Mouse (Mus musculus) heart, embryonic 14.5 days (tissue): ENCODE measurements at regions not wholly inside any gene's neighbourhood (a gene's known extent, or its start where the extent isn't known, plus 50 kb on each side); places are given as distances from the start of the nearest gene placed in this dataset.

Experiments used
- ATAC-seq: fragments of 200-750 bp; cut with Nextera tagmentation; 2 replicates; pipeline ENCODE4 v1.8.0; 2017; ENCODE audit warnings: low read depth, moderate TSS enrichment; ENCODE audit not compliant: insufficient number of reproducible peaks, insufficient read depth, low FRiP score
- H3K27ac ChIP-seq, 2 experiments: fragments of 200-500 bp in 1 of 2; fragments of 300-500 bp in 1 of 2; sonication (generic) in 1 of 2; replicated peaks in 1 of 2; 2 replicates each; pipeline ENCODE4 v1.5.1; 2012 to 2014; ENCODE audit warnings: low read depth in 2 of 2, low read length in 2 of 2, control low read depth in 1 of 2, mild to moderate bottlenecking in 1 of 2, mixed read lengths in 1 of 2; ENCODE audit not compliant: control insufficient read depth in 1 of 2, insufficient read depth in 1 of 2
- H3K27me3 ChIP-seq: fragments of 300-500 bp; sonication (generic); 2 replicates; pipeline ENCODE4 v1.6.1; 2014; ENCODE audit warnings: mild to moderate bottlenecking, low read length, control low read depth; ENCODE audit not compliant: control insufficient read depth, insufficient read depth
- H3K36me3 ChIP-seq: fragments of 300-500 bp; sonication (generic); 2 replicates; pipeline ENCODE4 v1.6.1; 2014; ENCODE audit warnings: mild to moderate bottlenecking, control low read depth, low read length, mixed read lengths; ENCODE audit not compliant: control insufficient read depth, insufficient read depth
- H3K4me1 ChIP-seq, 2 experiments: fragments of 200-500 bp in 1 of 2; fragments of 300-500 bp in 1 of 2; sonication (generic) in 1 of 2; 2 replicates each; pipeline ENCODE4 v1.6.1; 2012 to 2014; ENCODE audit warnings: low read length in 2 of 2, control low read depth in 1 of 2, mixed read lengths in 1 of 2; ENCODE audit not compliant: control insufficient read depth in 2 of 2, insufficient read depth in 2 of 2
- H3K4me2 ChIP-seq: fragments of 300-500 bp; sonication (generic); 2 replicates; pipeline ENCODE4 v1.6.1; 2014; ENCODE audit warnings: mild to moderate bottlenecking, low read length
- H3K4me3 ChIP-seq, 2 experiments: fragments of 200-500 bp in 1 of 2; fragments of 300-500 bp in 1 of 2; sonication (generic) in 1 of 2; 2 replicates each; pipeline ENCODE4 v1.5.1; 2012 to 2014; ENCODE audit warnings: low read length in 2 of 2, mild to moderate bottlenecking in 2 of 2, control low read depth in 1 of 2, low read depth in 1 of 2, moderate library complexity in 1 of 2; ENCODE audit not compliant: control insufficient read depth in 1 of 2, insufficient read depth in 1 of 2
- H3K9ac ChIP-seq: fragments of 300-500 bp; sonication (generic); 2 replicates; pipeline ENCODE4 v1.6.1; 2014; ENCODE audit warnings: mild to moderate bottlenecking, low read length
- H3K9me3 ChIP-seq: fragments of 300-500 bp; sonication (generic); 2 replicates; pipeline ENCODE4 v1.6.1; 2016; ENCODE audit warnings: low read length, control low read depth; ENCODE audit not compliant: control insufficient read depth
- WGBS: fragments of 180-500 bp; shearing (Covaris S2); extraction: QIAGEN DNeasy Blood & Tissue Kit; methylation state at CpG from one replicate; pipeline ENCODE4 v1.1.7; 2014; 5-methylcytosine and 5-hydroxymethylcytosine counted together

DNA sequence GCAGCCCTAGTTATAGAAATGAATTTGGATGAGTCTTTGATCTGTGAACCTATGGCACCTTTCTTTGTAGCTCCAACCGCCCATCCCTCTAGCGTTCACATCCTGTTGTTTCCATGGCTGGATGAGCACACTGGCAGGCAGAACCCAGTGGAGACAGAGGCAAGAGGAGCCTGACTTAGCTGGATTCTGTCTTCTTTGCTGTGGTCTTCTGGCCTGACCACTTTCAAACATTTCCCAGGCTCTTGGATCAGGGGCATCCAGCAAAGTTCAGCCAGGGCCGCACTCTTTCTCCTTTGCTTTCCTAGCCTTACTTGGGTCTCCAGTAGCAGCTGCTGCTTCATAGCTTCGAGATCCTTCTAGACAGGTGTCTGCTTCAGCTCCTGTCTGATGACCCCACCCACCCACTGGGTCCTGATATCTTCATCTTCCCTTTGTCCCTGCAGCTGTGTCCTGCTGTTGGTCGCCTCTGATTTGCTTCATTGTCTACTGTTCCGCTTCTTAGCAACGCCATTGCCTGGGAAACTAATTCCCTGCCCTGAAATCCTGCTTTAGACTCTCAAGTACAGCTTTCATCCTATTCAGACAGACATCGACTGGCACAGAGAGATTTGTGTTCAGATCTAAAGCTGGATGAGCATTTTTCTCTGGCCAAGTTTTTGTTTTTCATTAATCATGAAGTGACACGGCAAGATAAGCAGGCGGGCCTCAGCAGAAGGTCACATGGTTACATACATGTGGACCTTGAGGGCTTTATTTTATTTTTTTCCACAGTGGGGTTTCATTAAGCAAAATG is 153.6 kb upstream of the Tnp1 start:
- H3K27ac ChIP-seq, result no peak overlapping the region
- 70% methylated on average over 10 of the region's 10 CpGs for WGBS
- no peak overlapping the region for H3K9ac ChIP-seq
- H3K9me3 ChIP-seq, result peaks cover 6% of the 10 kb centered on the region
- H3K4me2 ChIP-seq, result no peak overlapping the region
- H3K27me3 ChIP-seq, result no peaks in the 10 kb centered on the region
- no peaks in the 10 kb centered on the region for H3K36me3 ChIP-seq
- H3K4me1 ChIP-seq, result peaks cover 0 to 4% of the 10 kb centered on the region in 2 experiments; a peak in 2 of 4 replicates
- ATAC-seq, result no peak
- no peak overlapping the region for H3K4me3 ChIP-seq

DNA sequence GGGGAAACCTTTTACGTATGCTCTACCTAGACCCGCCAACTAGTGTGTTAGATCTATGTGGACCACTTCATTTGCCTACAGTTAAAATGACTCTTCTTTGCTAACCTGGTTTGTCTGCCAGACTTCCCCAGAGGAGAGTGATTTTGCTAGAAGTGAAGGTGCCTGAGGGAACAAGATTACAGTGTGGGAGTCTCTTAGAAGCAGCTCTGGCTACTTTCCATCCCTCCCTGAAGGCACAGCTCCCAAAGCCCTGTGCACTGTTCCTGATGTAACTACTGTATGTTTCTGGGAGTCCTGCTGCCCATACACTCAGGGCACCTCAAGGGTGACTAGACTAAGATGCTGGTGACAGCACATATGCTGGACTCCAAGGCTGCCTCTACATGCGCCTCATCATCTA is 144.5 kb upstream of the Tnp1 start:
- Histone ChIP-seq H3K27ac (no peak overlapping the region), H3K4me3 (no peak overlapping the region), H3K9ac (no peak overlapping the region), H3K4me1 (no peaks in the 10 kb centered on the region), H3K9me3 (no peaks in the 10 kb centered on the region), H3K36me3 (no peaks in the 10 kb centered on the region), H3K4me2 (no peak overlapping the region), H3K27me3 (no peaks in the 10 kb centered on the region)
- no peak for ATAC-seq
- 91% methylated on average over 3 of the region's 3 CpGs for WGBS

DNA sequence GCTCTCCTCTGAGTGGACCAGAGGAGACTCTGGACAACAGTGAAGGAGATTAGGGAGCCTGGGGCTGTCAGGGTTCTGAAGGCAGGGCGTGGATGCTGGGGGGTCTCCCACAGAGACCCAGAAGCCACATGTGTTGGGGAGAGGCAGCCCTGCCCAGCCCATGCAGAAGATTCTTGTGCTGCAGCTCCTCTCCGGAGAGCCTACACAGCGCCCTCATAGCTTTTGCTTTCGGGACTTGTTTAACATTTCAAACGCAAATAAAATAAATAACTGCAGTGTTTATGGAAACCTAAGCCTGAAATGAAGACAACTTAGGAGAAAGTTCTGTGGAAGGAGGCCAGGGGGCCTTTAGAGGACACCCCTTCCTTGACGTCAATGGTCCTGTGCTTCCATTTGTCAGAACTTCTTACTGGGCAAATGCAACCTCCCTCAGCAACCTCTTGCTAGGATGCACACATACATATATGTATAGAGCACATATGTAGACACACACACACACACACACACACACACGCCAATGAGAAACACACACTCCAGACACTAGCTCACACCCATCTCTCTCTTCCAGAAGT is 143.8 kb upstream of the Tnp1 start:
- no peak for ATAC-seq
- Histone ChIP-seq H3K4me1 (no peaks in the 10 kb centered on the region), H3K27ac (no peak overlapping the region), H3K9me3 (no peaks in the 10 kb centered on the region), H3K36me3 (no peaks in the 10 kb centered on the region), H3K27me3 (no peaks in the 10 kb centered on the region), H3K9ac (no peak overlapping the region), H3K4me2 (no peak overlapping the region), H3K4me3 (no peak overlapping the region)
- 82% methylated on average over 7 of the region's 7 CpGs for WGBS

DNA sequence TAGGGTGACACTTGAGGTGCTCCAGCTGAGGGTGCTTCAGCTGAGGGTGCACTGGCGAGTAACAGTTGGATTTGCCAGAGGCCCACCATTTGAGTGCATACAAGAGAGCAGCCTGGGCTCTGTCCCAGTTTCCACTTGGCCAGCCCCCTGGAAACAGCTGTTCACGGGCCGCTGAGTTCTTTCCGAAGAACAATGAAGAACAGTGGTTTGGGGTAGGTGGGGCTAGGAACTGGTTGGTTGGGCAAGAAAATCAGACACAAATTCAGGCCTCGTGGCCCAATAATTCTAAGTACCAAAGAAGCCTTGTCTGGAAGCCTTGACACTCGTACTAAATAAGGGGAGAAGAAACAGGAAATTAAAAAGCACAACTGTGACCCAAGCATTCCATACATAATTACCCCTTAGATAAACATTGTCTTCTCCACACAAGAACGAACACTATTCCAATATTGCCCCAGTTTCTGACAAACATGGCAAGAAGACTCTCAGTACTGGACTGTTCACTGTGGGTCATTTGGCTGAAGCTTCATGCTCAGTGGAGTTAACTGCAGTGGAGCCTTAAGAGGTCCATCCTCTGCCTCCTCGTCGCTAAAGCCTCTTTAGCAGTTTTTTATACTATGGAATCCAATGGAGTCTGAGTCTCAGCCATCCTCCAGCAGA is 137.9 kb upstream of the Tnp1 start:
- H3K9ac ChIP-seq, result no peak overlapping the region
- no peaks in the 10 kb centered on the region for H3K9me3 ChIP-seq
- WGBS, result 68% methylated on average over 9 of the region's 9 CpGs
- H3K4me3 ChIP-seq, result no peak overlapping the region
- H3K4me1 ChIP-seq, result no peaks in the 10 kb centered on the region; a peak in 1 of 4 replicates
- no peaks in the 10 kb centered on the region for H3K36me3 ChIP-seq
- no peak overlapping the region for H3K4me2 ChIP-seq
- no peak overlapping the region for H3K27ac ChIP-seq
- ATAC-seq, result no peak
- H3K27me3 ChIP-seq, result no peaks in the 10 kb centered on the region

DNA sequence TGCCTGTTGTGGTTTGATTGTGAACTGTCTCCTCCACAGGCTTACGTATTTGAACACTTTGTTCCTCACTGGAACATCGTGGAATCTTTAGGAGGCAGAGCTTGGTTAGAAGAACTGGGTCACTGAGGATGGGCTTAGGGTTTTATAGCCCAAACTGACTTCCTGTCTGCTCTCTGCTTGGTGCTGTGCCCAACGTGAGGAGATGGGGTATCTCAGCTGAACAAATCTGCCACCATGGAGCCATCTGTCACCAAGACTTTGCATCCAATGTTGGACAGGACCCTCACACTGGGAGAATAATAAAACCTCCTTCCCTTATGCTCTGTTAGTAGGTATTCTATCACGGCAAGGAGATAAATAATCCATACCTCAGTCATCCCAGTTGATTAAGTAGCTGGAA is 134.2 kb upstream of the Tnp1 start:
- no peak overlapping the region for H3K27ac ChIP-seq
- H3K9me3 ChIP-seq, result 0 out of 2 replicates have a peak, but pooled peaks cover 4% of the 10 kb centered on the region
- no peaks in the 10 kb centered on the region for H3K36me3 ChIP-seq
- 88% methylated on average over 4 of the region's 4 CpGs for WGBS
- no peak overlapping the region for H3K4me2 ChIP-seq
- H3K4me1 ChIP-seq, result no peaks in the 10 kb centered on the region; a peak in 1 of 4 replicates
- no peaks in the 10 kb centered on the region for H3K27me3 ChIP-seq
- no peak overlapping the region for H3K9ac ChIP-seq
- no peak for ATAC-seq
- no peak overlapping the region for H3K4me3 ChIP-seq

DNA sequence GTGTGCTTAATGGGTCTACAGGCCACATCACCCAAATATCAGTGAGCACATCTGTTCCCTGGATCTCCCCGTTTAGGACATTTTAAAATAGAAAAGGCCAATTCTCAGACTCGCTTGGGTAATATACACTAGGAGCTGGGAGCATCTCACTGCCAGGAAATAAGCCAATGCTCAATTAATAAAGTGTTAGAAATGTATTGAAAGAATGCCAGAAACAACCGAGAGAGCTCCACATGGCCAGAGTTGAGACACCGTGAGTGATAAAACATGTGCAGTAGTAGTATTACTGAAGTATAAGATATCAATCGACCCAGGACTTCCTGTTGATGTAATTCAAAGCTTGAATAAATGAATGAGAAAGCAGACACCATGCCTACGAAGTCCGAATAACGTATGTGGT is 127.1 kb upstream of the Tnp1 start:
- Histone ChIP-seq H3K9ac (no peak overlapping the region), H3K9me3 (0 out of 2 replicates have a peak, but pooled peaks cover 5% of the 10 kb centered on the region), H3K36me3 (no peaks in the 10 kb centered on the region), H3K27ac (no peak overlapping the region), H3K4me2 (no peak overlapping the region), H3K27me3 (no peaks in the 10 kb centered on the region), H3K4me1 (no peaks in the 10 kb centered on the region; a peak in 1 of 4 replicates), H3K4me3 (no peak overlapping the region)
- ATAC-seq, result no peak
- 74% methylated on average over 8 of the region's 8 CpGs for WGBS

DNA sequence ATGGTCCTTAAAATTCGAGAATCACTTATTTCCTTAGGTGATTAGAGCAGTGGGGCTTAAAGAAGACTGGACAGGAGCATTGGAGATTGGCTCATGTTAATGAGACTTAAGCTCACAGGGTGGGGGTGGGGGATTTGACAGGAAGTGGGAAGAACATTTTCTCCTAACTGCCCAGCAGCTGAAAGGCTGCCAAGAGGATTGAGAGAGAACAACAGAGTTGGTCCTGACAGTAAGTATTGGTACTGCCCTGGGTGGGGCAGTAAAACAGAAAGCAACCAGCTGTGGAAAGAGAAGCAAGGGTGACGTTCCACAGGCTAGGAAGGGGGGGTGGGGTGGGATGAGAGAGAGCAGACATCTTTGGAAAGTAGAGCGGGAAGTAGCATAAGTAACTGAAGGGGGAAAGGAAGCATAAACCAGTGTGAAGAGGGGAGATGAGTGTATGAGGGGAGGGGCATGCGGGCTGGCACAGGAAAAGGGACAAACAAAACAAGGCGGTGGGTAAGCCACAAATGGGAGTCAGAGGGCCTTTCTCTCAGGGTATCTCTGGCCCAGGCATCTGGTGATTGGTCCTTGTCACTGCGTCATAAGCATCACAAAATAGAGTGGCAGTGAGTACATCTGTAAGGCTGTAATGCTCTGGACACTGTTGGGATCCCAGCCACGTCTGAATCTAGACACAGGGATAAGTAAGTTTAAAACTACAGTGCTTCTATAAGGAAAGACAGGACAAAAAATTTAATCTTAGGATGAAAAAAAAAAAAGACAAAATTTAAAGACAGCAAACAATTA is 125.0 kb upstream of the Tnp1 start:
- Histone ChIP-seq H3K36me3 (no peaks in the 10 kb centered on the region), H3K9me3 (0 out of 2 replicates have a peak, but pooled peaks cover 5% of the 10 kb centered on the region), H3K4me3 (no peak overlapping the region), H3K9ac (no peak overlapping the region), H3K27ac (no peak overlapping the region), H3K4me2 (no peak overlapping the region), H3K27me3 (no peaks in the 10 kb centered on the region), H3K4me1 (no peaks in the 10 kb centered on the region; a peak in 1 of 4 replicates)
- WGBS, result 60% methylated on average over 7 of the region's 7 CpGs
- no peak for ATAC-seq
